Mouse (Mus musculus): ENCODE measurements at regions not wholly inside any gene's neighbourhood (a gene's known extent, or its start where the extent isn't known, plus 50 kb on each side); places are given as distances from the start of the nearest gene placed in this dataset.
A peak's percentile ranks its signal among the peaks of the same experiment; 100 is the strongest.

DNA sequence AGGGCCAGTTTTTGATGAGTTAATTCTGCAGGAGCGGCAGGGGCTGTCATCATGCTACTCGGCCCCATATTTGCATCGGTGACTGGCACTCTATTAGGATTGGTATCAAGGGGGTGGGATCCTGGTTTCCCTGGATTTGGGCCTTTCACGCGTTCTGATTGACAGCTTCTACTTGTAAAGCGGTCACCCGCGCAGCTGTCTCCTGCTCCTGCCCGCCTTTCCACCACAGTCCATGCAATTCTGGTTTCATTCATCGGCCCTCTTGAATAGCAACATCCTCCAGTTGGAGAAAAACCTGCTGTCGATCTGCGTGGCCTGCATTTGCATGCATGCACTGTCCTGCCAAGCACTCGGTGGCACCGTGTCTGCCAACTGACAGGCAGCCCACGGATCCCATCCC lies 236.6 kb downstream of the Nr2f2 start:
- intact Hi-C loops (cut with DNase I): no loop called here
- DNase-seq: no peak

DNA sequence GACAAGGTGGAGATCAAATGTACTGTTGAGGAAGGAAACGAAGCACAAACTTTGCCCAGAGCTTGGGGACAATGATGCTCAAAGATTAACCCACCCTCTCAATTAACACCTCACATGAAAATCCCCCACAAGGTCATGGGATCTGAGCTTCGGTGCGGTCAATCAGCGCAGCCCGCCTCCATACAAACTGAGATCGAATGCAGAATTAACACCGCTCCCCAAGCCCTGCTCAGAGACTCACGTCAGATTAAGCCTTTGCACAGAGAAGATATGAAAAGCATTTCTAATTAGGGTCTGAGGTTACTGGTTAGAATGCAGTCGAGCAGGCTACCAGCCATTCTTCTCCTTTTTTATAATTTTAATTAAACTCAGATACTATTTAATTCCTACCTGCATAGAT lies 243.7 kb downstream of the Nr2f2 start:
- intact Hi-C loops (cut with DNase I): no loop called here
- DNase-seq: no peak

DNA sequence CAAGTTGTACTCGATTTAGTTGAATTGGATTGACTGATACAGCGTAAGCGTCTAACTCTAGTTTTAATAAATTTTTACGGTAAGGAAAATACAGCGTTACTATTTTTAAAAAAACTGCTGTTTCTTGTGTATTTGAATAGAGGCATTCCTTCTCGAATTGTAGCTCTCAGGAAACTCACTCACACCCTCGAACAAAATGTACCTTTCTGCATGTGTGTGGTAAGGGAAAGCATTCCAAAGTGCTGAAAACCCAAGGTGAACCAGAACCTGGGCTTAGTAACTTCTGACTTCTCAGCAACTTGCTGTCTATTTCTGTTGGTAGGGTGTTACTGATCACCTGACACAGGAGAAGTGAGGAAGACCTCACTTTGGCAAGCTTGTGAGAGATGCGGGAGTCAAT lies 247.0 kb downstream of the Nr2f2 start:
- intact Hi-C loops (cut with DNase I): loop anchor here (5.0 kb wide), 2 partner anchors 218 to 1293 kb away; no protein-coding TSS in a partner anchor
- DNase-seq: no peak

DNA sequence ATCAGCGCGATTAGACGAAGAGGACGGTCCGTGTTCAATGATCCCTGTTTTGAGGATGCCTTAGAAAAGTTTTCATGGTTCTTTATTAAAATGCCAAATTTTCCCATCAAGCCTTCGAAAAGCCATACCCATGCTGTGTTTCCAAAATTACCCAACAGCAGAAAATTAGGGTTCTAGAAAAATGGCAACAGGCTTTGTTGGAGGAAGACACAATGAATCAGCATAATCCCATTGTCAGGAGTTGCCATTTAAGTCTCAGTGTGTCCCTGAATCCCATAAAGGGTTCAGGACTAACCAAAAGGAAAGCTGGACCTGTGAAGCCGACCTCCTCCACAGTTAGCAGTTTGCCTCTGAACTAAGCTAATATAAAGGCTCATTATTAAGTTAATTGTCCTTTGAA lies 247.6 kb downstream of the Nr2f2 start:
- intact Hi-C loops (cut with DNase I): loop anchor here (5.0 kb wide), 2 partner anchors 218 to 1293 kb away; no protein-coding TSS in a partner anchor
- no peak for DNase-seq

DNA sequence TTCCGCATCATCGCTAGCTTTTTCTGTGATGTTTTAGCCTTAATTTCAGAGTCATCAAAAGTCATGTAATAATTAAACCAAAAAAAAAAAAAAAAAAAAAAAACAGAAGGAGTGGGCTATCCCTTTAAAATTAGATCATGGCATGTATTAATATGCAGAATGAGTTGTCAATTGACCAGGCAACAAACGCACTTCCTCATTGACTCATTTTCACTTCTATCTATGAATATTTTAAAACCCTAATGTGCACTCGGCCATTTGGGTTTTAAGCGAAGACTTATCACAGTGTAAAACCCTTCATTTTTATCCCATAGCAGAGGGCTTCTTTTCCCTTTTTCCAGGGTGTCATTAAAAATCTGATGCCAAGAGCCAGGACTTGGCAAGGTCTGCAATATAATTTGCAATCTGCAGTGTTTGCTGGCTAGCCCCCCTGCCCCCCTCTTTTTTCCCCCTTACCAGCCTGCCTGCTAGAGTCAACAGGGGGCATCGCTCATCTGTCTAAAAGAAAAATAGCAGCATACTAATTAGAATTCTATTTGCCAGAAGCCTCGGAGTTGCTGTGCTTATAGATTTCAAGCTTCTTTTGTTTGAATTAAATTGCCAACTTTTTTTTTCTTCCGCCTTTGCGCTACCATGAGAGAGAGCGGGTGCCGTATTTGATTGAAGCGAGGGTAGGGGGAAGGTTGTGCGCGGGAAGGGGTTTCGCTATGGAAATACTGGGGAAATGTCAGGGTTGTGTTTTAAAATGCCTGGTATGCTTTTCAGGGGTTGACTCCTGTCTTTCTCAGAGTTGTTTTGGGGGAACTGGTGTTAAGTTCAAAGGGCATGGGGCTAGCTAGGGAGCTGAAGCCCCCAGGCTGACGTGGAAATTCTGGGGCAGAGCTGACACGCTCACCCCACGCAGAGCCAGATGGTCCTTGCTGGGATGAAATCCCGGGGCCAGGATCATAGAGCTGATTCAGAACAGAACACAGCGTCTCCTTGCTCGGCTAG lies 248.3 kb downstream of the Nr2f2 start:
- intact Hi-C loops (cut with DNase I): loop anchor here (5.0 kb wide), 2 partner anchors 219 to 1294 kb away; no protein-coding TSS in a partner anchor
- DNase-seq: no peak

DNA sequence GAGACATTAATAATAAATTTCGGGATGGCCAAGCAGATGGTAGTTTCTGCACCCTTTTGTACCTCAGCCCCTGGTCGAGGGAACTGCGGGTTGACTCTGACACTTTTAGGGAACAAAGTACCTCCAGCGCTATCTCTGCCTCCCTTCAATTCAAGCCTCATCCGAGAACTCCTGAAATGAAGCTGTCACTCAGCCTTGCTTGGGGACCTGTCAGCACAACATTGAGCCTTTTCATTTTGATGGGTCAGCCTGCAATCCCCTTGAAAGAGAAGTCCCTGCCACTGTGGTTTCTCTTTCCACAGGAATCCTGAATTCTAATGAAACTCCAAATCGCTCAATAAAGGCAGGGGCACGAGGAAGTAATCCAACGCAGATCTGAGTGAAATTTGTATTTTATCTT lies 257.5 kb downstream of the Nr2f2 start:
- DNase-seq: no peak
- intact Hi-C loops (cut with DNase I): no loop called here

DNA sequence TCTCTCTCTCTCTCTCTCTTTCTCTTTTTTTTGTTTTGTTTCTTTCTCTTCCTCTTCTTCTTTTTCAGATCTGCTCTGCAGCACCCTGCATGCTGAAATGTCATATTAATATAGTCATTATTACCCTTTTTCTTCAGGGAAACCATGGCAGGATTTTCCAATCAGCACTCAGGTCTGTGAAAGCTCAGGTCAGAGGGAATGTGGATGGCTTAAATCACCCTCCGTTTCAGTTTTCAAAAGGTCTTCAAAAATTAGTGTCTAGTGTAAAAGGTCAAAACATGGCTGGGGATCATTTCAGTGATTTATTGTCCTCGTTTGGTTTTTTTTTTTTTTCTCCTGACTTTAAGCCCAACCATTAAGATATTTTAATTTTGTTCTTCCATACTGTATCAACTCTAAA lies 261.5 kb downstream of the Nr2f2 start:
- intact Hi-C loops (cut with DNase I): no loop called here
- no peak for DNase-seq

DNA sequence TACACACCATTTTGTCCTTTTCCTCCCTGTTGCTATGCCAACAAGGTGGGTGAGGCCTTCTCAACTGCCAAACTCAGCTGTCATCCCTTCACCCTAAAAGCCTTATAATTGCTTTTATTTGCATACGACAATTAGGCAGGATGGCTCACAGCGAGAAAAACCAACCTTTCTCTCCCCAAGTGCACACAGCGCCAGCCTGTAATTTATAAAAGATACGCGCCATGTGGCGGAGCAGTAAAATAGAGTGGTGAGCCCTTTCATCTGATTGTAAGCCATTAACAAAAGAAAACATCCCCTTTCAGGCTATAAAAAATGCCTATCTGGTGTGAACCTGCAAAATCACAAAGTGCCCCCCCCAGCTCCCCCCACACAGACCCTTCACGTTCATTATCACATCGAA lies 262.0 kb downstream of the Nr2f2 start:
- intact Hi-C loops (cut with DNase I): no loop called here
- DNase-seq: no peak

DNA sequence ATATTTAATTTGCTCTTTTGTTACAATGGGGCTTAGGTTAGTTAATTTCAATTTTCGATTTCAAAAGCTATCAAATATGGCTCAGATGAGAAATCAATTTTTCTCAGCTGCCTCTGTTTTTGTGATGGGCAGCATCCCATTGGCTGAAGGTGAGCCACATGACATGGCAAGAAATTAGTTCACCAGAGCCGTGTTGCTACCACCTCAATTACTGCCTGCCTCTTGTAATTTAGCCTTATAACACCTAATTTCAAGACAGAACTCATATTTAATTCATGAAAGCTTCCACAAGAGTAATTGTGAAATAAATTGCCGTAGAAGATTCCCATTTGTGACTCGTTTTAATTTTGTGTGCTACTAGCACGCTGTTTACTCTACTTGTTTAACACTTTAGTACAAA lies 262.9 kb downstream of the Nr2f2 start:
- intact Hi-C loops (cut with DNase I): no loop called here

DNA sequence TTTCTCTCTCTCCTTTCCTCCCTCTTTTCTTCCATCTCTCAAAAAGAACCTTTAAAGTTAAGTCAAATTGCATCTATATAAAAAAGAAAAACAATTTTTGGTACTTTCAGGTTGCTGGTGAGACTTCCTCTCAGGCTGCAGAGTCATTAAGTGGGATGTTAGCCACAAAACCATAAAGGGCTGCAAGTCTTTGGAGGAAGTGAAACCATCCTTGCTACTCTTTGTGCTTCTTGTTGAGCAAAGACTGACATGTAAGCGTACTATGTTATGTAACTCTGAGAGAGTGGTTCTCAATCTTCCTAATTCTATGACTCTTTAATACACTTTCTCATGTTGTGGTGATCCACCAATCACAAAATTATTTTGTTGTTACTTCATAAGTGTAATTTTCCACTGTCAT lies 267.5 kb downstream of the Nr2f2 start:
- intact Hi-C loops (cut with DNase I): no loop called here
- no peak for DNase-seq

More for the DNA sequence above, 262.9 kb downstream of the Nr2f2 start:
- no peak for DNase-seq

DNA sequence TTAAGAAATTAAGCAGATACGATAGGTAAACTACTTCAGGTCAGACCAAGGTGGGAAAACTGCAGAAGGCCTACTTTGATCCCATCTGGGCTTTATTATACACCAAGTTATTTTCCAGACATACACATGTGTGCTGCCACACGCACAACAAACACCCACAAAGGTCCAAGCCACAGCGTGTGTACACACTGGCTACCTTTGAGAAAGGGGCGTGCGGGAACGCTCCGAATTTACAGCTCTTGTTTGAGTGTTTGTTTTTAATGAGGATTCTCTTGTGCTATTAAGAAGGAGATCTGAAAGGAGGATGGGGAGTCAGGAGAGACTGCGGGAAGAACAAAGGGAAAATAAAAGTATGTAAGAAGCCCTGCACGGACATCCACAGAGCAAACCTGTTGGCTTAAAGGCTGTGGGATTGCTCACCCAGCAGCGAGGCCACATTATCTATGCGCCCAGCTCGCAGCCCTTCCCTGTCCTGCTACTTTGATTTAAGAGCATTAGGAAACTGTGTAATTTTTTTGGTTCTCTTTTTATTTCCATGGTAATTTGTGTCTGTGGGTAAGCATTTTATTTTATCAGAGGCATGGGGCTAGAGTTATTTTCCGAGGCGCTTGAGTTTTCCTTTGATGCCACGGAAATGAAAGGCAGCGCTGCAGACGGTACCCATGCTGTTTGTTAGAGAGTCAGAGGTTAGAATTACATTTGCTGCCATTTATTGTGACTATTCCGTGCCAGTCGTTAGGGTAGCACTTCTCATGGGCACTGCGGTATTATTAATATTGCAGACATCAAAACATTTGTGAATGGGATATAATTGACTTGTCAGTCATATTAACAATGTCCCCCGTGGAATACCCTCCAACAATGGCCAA lies 272.4 kb downstream of the Nr2f2 start:
- intact Hi-C loops (cut with DNase I): no loop called here
- DNase-seq: no peak

DNA sequence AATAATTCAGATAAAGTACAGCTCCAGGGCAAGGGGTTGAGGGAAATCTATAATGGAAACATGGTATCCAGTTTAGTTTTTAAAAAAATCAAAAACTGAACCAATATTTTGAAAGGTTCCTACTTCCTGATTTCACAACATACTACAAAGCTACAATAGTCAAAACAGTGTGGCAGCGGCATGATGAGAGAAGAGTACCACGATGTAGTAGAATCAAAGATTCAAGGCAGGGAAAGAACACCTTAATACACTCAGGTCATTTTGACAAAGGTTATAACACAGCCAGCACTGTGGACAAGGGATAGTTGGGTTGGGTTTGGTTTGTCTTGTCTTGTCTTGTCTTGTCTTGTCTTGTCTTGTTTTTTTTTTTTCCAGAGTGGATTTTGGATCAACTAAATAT lies 274.4 kb downstream of the Nr2f2 start:
- no peak for DNase-seq
- intact Hi-C loops (cut with DNase I): no loop called here

DNA sequence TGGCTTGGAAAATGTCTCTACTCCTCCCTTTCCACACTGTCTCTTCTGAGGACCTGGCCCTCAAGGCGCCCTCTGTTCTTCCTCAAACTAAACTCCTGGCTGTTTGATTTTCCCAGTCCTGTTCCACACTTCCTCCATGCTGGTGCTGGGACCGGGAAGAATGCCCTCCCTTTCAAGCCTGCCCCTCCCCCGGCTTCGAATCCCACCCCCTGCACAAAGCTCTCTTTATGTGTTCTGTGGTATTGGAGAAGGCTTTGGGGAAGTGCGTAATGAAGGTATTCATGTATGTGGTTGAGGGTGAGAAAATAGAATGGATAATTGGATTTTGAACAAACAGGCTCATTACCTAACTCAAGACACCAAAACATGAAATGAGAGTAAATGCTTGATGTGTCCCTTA lies 277.4 kb downstream of the Nr2f2 start:
- intact Hi-C loops (cut with DNase I): no loop called here
- no peak for DNase-seq

DNA sequence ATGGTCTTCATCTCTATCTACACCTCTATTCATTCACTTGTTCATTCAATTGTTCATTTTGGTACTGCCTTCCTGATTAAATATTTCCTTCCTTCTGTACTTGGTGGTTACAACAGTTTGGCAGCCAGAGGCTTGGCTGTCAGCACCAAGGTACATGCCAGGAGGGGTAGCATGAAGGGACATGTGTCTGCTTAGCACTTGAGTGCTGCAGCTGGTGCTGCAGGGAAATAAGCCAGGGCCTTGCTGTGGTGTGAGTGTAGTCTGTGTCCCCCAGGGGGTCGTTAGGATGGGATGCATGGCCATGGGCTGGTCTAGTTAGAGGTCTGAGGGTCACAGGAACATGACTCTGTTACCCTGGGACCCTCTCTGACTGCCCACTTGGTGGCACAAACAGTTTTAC lies 296.9 kb downstream of the Nr2f2 start:
- intact Hi-C loops (cut with DNase I): no loop called here

DNA sequence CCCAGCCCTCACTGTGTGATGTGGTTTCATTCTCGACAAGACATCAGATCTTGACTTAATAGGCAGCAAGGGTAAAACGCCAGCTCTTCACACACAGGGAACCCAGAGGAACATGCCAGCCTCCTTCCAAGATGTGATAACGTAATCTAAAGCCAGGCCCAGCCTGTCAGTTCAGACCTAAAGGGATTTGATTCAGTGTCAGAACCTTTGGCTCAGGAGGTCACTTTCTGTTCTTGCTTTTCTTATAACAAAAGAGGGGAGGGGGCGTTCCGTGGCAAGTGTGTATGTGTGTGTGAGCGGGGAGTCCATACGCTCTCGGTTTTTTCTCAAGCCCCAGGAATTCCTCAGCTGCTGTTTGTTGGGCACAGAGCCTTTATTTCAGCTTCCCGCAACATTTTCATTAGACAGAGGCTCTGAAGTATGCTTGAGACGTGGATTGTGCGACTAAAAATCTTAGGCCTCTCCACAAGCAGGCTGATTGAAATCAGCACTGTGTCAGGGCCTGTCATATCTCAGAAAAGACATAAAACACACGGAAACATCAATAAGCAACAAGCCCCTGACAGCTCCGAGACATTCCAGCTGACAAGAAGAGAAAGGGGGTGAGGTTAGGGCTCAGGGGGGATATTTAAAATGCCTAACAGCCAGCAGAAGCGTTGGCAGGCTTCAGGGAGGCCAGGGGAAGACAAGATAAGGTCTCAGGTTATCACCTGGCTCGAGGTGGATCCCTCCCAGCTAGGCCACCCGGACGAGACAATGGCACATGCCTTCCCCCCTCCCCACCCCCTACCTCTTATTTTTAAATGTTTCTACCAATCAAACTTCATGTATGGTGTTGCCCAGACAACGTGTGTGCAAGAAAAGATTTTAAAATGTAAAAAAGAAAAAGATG lies 298.5 kb downstream of the Nr2f2 start:
- intact Hi-C loops (cut with DNase I): no loop called here
- no peak for DNase-seq

More for the DNA sequence above, 296.9 kb downstream of the Nr2f2 start:
- no peak for DNase-seq

DNA sequence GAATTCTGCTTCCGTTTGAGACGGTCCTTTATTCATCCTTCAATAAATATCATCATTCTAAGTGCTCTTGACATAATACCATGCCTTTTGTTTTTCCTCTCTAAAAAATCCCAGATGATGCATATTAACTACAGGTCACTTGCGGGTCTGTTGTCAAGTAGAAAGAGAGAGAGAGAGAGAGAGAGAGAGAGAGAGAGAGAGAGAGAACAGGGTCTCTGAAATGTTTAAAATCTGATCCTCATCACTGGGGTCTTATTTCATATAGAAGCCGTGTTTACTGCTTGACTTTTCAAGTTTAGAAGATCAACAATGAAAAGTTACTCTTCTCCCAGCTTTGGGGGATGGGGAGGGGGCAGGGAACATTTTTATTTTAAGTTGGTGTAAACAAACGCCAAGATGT lies 299.5 kb downstream of the Nr2f2 start:
- intact Hi-C loops (cut with DNase I): no loop called here
- no peak for DNase-seq

DNA sequence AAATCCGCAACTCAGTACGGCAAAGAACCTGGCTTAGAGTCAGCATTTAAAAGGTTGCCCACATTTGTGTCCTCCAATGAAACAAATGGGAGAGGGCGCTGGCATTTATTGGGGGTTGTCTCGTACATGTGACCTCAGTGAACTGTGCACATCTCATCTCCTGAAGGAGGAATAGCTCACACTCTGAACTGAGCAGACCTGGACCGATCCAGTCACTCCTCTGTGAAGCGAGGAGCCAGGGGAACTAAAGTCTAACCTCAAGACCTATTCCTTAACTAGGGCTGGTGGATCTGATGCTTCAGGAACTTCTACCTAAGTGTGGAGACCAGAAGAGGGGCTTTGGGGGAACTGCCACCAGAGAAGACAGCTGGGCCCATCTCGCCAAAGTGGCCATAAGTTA lies 300.1 kb downstream of the Nr2f2 start:
- intact Hi-C loops (cut with DNase I): no loop called here
- no peak for DNase-seq

DNA sequence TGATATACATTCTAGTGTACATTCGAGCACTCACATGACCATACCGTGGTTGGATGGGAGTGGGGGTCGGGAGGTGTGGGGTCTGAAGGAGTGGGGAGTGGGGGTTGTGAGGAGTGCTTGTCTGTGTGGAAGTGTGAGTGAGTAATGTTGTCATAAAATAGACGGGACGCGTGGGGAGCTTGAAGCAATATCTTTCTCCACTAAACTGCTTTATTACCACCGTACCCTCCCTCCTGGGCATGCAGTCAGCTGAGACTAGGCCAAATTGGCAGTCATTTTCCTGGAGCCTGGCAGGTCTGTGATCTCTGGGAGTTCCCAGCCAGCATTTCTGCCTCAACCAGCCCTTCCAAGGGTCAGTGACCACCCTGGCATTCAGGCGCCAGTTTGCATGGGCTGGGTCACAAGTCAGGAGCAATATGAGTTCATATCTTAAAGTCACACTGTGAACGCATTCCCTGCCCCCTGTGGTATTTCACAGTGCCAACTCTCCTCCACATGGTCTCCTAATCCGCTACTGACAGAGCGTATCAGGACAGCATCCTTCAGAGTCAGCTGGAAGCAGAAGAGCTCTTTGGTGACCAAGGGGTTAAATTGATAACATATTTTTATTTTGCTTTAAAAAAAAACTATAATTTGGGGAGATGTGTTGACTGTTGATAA lies 300.9 kb downstream of the Nr2f2 start:
- peak in 1 of 2 experiments; percentile 13 for DNase-seq

DNA sequence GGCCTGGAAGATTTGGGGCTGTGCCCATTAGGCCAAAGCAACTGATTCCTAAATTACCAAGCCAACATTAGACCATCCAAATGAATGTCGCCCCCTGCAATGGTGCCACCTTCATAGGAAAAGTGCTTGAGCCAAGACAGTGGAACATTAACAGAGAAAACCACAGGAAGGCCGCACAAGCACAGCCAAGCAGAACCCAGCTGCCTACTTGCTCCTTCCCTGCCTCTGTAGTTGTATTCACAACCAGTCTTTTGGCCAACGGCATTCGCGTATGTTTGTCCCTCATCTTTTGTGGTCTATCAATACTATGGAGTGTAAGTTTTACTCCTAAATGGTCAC lies 319.2 kb downstream of the Nr2f2 start:
- no peak for DNase-seq
- intact Hi-C loops (cut with DNase I): no loop called here

More for the DNA sequence above, 300.9 kb downstream of the Nr2f2 start:
- intact Hi-C loops (cut with DNase I): no loop called here

Data from heart, postnatal 36 days (tissue).